Mouse (Mus musculus): ENCODE results near the gene Fam171a1.
"Not testable (repeated sequence)": the region's sequence is repeated elsewhere in the genome, so short reads cannot be mapped to it uniquely, and the experiment has no call there.

Gene Fam171a1

DNA sequence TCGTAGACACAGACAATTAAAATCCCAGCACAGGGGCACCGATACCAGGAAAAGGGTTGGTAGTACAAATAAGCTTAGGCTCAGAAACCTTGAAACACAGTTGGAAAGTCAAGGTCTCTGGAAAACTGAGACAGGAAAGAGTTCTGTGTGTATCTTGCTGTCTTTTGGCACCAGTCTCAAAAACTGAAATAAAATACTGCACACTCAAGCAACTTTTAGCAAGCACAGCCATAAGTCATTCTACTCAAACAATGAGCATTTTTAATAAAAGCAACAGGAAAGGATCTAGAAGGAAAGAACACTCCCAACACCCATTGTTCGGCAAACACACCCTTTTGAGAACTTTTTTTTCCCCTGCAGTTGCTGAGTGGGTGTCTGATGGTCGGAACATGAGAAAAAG, at the start of gene Fam171a1:
Gene Fam171a1, plus strand, starts transcription at position 359 of the 400 bp plus-strand sequence.
- DNase-seq (ENCODE audit: extremely low read depth, low read depth), result no peak

DNA sequence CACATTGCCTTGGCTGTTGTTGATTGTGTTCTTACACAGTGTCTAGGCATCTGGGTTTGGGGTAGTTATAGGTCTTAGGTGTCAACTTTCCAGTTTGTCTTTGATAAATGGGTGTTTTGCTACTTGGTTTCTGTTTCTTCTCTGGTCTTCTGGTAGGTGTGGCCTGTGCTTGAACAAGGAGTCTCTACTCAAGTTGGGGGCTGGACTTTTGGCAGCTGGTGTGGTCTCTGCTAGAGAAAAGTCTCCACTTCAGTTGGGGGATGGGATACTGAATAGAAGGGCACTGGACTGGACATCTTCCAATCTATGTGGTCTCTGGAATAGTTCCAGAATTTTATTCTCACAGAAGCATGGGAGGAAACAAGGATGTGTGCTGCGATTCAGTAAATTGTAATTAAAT, 44.9 kb upstream of the Fam171a1 start:
- DNase-seq (ENCODE audit: extremely low read depth, low read depth), result no peak

DNA sequence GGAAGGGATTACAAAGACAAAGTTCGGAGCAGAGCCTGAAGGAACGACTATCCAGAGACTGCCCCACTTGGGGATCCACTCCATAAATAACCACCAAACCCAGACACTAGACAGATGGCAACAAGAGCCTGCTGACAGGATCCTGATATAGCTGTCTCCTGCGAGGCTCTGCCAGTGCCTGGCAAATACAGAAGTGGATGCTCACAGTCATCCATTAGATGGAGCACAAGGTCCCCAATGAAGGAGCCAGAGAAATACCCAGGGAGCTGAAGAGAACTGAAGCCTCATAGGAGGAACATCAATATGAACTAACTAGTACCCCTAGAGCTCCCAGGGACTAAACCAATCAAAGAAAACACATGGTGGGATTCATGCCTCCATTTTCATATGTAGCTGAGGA, 25.7 kb upstream of the Fam171a1 start:
- DNase-seq (ENCODE audit: extremely low read depth, low read depth), result not testable (repeated sequence)

DNA sequence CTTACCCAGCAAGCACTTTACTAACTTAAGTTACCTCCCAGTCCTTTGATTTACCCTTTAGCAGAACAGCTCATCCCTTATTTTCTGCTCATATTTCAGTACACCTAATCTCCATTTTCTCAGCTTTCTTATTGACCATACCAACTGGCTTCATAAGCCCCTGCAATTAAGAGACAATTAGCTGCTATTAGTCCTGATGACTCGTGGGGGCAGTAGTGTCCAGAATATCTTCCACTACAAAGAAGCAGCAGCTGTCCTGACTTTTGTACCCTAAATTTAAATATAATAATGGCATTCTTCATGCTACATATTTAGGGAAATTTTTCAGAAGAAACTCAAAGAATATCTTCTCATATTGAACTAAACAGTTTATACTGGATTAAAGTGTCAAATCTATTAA, 24.8 kb upstream of the Fam171a1 start:
- DNase-seq (ENCODE audit: extremely low read depth, low read depth), result peak; percentile 19

DNA sequence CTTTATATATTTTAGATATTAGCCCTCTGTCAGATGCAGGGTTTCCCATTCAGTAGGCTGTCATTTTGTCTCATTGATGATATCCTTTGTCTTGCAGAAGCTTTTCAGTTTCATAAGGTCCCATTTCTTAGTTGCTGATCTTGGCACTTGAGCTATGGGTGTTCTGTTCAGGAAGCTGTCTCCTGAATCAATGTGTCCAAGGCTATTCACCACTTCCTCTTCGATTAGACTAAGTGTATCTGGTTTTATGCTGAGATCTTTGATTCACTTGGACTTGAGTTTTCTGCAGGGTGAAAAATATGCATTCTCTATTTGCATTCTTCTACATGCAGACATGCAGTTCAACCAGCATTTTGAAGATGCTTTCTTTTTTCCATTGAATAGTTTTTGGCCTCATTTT, 17.9 kb upstream of the Fam171a1 start:
- no peak for DNase-seq (ENCODE audit: extremely low read depth, low read depth)

DNA sequence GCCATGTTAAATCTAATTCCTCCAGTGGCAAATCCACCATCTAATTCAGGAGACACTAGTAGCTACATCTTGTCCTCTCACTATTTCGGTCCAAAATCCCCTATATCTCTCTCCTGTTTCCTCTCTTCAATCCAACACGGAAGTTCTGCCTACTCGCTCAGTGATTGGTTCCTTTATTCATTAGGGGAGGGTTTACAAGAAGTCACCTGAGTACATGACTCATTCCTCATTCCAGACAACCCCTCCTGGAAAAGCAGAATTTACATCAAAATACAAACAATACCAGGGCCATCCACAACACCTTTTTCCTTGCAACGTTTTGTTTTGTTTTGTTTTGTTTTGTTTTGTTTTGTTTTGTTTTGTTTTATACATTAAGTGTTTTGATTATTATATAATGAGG, 14.1 kb upstream of the Fam171a1 start:
- no peak for DNase-seq (ENCODE audit: extremely low read depth, low read depth)

DNA sequence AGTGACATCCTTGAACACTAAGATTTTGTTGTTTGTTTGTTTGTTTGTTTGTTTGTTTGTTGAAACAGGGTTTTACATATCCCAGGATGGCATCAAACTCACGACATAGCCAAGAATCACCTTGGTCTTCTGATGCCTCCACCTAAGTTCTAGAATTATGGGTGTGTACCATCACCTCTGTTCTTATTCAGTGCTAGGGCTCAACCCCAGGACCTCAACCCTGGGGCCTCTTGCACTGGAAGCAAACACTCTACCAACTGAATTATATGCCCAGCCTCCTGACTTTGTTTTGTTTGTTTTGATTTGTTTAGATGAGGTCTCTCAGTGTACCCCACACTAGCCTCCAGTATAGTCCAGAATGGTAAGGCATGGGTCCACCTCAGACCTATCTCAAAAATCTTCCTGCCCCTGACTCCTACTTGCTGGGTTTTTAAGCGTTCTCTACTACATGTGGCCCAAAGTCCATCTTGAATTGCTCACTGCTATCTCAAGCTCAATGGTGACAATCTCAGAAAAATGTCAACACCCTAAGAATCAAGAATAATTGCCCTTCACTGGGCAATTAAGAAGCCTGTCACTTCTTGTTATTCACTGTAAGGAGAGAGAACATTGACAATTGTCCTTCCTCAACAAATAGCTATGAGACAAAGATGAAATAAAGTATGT, 12.6 kb upstream of the Fam171a1 start:
- no peak for DNase-seq (ENCODE audit: extremely low read depth, low read depth)

DNA sequence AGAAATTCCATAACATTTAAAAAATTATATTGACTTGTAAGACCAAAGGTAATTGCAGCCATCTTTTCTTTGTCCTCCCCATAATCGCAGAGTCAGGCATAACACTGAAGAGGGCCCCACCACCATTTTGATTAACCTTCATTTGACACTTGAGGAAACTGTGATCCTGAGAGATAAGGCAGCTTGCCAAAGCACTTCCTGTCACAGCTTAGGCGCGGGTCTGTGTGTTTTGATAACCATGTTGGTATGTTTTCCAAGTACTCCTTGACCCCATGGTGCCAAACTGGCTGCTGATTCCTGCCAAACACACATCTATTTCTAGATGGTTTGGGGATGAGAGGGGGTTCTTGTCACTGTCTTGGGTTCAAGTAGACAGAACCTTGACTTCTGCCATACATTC, 11.7 kb upstream of the Fam171a1 start:
- peak; percentile 79 for DNase-seq (ENCODE audit: extremely low read depth, low read depth)

DNA sequence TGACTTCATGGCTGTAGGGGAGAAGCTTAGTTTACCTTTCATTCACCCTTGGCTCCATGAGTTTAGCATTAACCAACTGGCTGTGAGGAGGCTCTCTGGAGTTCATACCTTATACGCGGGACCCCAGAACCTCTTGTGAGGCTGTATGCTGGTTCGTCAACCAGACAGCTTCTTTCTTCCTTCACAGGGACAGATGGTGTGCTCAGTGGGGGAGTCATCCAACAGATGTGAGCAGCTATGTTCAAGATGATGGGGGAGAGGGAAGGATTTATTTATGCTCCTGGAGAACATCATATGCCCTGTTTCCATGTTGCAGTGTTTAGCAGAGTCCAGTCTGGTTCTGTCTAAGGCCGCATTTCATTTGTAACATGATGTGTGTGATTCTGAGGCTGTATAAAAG, 6.6 kb upstream of the Fam171a1 start:
- no peak for DNase-seq (ENCODE audit: extremely low read depth, low read depth)

DNA sequence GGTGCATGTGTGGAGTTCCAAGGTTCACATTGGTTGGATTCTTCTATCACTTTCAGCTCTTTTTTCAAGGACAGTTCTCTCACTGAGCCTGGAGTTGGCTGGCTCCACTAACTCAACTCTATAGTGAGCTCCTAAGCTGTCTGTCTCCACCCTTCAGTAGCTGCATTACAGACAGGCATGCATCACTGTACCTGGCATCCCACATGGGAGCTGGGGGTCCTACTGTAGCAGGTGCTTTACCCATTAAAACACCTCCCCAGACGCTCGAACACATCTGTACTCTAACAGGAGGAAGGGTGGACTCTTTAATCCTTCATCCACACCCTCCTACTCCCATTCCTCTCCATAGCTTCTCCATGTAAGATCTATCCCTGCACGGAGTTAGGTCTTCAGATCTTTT, 5.6 kb upstream of the Fam171a1 start:
- DNase-seq (ENCODE audit: extremely low read depth, low read depth), result no peak

DNA sequence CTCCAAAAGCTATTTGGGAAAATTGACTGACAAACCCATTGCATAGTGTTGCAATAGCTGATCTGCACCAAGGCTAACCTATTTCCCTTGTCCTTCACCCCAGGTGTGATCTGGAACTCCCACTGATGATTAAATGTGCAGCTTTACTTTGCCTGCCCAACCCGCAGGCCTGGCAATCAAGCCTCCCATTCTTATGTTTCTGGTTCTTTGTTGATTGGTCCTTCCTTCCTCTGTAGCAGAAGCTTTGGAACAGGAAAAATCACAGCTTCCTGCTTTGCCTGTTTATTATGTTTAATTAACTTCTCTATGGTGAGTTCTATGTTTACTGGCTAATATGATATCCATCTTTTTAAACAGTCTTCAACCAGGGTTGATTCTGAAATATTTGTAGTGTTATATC, 5.2 kb upstream of the Fam171a1 start:
- no peak for DNase-seq (ENCODE audit: extremely low read depth, low read depth)

DNA sequence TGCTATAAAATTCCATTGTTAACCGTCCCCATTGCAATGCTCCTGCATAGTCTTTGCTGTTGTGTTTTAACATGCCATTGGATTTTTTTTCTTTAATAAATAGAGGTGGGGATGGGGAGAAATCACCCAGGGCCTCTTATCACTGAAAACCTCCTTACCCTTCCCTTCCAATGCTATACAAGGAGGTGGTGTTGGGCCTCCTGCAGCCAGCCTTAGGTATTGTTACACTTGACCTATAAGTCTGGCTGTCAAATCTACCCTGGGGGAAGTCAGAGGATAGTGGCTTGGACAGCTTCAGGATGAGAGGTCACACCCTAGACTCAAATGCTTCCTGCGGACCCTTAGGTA, 3.8 kb downstream of the Fam171a1 start:
- DNase-seq (ENCODE audit: extremely low read depth, low read depth), result no peak

DNA sequence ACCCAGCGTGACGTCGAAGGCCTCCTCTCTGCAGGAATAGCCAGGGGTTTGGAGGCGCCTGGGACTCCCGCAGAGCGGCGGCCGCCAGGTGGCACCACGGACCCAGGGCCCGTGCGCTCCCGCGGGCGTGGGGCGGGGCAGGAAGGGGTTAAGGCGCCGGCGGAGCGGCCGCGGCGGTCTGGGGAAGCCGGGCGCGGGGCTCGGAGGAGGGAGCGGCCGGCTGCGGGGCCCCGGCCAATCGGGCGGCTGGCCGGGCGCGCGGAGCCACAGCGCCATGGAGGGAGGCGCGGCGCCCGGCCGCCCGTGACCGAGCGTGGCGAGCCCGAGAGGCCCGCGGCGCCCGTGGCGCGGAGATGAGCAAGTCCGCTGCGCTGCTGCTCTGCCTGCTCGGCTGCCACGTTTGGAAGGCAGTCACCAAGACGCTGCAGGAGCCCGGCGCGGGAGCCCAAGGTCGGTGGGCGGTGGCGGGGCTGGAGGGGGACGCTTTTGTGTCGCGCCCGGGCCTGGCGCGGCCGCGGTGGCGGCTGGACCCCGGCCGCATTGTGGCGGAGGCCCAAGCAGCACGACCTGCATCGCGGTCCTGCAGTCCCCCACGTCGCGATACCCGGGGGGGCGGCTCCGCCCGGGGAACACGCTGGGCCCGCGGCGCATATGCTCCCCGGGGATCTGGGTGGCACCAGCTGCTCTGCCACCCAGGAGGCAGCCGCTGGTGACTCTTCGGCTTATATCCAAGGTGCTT, 4.3 kb downstream of the Fam171a1 start:
- DNase-seq (ENCODE audit: extremely low read depth, low read depth), result no peak

DNA sequence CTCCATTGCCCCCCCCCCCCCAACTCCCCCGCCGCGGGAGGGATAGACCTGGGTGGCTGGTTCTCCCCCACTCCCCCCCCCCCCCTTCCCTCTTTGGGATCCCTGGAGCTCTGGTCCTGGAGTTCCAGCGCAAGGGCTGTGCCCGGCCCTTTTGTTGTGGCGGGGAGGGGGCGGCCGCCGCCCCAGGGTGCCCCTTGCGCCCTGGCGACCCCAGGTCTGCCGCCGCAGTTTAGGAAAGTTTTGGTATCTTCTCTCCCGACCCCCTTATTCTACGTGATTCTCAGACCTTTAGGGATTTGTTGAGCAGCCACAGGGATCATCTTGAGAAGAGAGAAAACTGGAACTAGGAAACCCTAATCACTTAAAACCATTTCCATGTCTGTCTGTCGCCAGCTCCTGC, 4.9 kb downstream of the Fam171a1 start:
- DNase-seq (ENCODE audit: extremely low read depth, low read depth), result no peak

DNA sequence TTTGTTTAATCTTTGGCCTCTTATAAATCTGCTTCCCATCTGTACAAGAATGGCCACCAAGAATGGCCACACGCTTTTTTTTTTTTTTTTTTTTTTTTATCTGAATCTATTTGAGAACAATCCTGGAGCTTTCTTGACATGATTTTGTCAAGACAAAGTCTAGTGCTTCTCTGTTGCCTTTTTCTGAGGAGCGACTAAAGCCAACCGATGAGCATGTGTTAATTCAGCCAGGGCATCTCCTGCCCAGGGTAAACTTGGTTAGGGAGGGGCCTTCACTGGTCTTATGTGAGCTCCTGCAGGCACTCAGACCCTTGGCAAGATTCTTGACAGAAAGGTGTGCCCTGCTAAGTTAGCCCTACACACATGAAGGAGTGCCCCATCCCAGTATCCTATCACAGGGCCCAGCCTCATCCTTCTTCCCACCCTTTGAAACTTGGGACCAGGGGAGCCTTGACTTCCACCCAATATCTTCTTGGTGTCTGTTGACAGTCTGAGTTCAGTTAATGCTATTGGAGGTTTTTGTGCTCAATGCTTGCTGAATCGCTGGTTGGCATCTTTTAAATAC, 5.4 kb downstream of the Fam171a1 start:
- DNase-seq (ENCODE audit: extremely low read depth, low read depth), result no peak

DNA sequence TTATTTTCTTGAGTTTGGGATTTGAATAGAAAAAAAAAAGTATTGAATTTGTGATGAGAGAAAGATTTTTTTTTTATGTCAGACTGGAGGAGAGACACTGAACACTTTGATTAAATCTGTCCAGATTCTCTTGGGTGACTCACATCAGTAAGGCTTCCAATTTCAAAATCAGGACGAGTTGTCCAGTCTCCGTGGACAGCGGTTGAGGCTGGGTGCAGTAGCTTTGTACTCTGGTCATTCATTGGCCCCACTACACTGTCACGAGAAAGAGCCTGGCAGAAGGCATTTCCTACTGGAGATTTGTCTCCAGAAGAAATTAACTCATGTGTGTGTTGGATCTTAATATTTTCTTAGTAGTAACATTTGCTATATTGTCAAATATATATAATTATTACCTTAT, 8.5 kb downstream of the Fam171a1 start:
- no peak for DNase-seq (ENCODE audit: extremely low read depth, low read depth)

DNA sequence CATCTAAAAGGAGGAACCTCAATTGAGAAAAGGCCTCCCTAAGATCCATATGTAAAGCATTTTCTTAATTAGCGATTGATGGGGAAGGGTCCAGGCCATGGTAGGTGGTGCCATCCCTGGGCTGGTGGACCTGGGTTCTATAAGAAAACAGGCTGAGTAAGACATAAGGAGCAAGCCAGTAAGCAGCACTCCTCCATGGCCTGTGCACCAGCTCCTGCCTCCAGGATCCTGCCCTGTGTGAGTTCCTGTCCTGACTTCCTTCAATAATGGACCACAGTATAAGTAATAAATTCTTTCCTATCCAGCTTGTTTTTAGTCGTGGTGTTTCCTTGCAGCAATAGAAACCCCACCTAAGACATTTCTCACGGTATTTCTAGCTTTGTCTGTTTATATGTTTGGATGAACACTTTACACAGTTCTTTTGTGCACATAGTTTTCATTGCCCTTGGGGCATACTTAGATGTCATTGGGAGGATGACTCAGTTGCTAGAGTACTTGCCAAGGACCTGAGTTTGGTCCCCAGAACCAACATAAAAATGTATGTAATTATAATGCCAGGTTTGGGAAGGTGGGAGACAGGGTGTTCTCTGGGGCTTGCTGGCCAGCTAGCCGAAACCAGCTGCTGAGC, 13.3 kb downstream of the Fam171a1 start:
- no peak for DNase-seq (ENCODE audit: extremely low read depth, low read depth)

DNA sequence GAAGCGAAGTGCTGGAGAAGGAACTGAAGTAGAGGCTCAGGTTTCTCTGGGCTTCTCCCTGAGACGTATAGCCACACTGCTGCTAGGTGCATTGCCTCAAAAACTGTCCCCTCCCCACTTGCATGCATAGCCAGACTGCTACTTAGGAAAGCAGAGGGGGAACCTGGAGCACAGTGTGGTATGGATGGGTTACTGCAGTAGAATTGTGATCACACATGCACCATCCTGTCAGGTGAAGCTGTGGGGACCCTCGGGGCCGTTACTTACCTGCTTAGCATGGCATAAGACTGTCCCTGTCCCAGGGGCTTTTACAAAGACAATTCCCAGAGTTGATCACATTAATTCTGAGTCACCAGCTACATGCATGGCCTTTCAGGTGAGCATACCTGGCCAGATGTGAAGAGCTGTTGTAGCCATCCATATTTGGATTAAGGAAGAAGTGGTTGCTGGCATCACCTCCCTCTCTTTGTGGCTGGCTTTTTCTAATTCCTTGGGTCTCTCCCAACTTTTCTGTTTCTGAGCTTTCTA, 14.4 kb downstream of the Fam171a1 start:
- DNase-seq (ENCODE audit: extremely low read depth, low read depth), result no peak

DNA sequence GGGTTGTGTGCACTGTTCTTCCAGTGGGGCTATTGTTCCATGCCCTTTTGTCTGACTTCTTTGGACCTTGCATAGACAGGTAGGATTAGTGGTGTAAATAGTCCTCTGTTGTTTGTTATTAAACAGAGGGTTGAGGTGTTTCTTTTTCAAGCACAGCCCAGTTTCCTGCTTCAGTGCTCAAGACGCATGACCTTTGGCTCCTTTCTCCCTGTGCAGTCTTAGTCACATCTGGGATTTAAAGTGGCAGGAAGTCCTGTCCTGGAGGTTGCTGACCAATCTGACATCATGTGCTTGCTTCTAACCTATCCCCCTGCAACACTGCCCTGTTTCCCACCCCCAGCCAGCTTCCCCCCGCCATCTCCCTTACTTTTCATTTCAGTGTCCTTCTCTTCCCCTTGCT, 14.9 kb downstream of the Fam171a1 start:
- DNase-seq (ENCODE audit: extremely low read depth, low read depth), result no peak

DNA sequence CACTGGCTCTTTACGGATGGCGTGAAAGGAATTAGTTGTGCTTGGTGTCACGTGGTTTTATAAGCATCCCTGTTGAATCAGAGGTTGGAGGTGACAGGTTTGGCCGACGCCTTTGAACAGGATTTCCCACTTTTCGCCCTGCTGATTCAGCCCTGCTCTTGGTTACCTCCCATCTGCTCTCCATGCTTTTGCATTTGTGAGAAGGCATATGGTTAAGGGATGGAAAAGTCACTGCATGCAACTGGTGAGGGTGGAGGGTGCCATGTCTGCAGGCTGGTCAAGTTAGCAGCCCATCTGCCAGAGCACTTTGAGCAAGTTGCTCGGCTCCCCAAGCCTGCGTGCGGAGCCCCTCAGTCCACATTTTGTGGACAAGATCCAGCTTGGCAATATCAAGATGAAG, 18.4 kb downstream of the Fam171a1 start:
- DNase-seq (ENCODE audit: extremely low read depth, low read depth), result no peak

DNA sequence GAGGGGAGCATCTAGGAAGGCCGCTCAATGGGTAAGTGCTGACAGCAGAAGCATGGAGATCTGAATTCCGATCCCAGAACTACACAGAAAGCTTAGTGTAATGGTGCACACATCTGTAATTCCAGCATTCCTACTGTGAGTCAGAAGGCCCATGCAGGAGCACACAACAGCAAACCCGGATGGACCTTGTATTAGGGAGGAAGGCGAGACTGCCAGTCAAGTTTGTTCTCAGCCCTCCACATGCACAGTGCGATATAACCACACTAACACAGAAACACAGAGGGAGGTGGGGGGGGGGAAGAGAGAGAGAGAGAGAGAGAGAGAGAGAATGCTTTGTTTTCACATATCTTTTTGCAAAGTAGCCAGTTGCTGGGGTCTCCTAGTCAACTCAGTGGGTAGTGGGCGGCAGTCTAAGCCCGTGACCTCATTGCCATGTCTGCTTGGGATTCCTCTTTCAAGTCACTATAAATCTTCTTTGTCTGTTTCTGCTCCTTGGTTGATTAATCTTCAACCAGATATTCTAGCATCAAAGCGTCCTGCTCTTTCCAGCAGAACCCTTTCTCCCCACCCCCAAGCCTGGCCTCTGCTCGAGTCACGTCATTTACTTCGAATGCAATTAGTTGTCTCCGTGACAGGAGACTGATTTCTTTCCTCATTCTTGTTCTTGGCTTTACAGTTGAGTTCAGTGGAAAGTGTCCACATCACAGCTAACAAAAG, 20.7 kb downstream of the Fam171a1 start:
- DNase-seq (ENCODE audit: extremely low read depth, low read depth), result no peak

DNA sequence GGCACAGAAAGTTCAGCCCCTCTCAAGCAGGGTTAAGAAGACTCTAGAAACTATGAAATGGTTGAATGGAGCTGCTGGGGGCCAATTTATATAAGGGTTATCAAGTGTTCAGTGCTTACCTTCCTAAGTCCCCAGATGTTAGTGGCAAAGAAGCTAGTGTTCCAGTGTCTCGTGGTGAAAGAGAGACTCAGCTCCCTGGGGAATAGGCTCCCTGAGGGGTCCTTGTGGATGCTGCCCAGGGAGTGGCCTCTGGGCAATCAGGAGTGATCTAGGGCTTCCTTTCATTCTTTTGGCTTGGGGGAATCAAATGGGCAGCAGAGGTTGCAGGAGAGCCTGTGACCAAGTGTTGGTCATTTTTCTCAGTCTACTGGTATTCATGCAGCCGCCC, 21.3 kb downstream of the Fam171a1 start:
- DNase-seq (ENCODE audit: extremely low read depth, low read depth), result no peak
